Mouse (Mus musculus) midbrain, postnatal 0 days (tissue): ENCODE data around the gene Cmtm3. TPM values are rescaled to one million over a fixed set of nuclear protein-coding genes. Genes with fewer than 3 reads are reported as not detected.

Source experiments
- ATAC-seq: fragments of 200-750 bp; cut with Nextera tagmentation; 2 replicates; pipeline ENCODE4 v1.8.0; 2017; ENCODE audit warnings: moderate number of reproducible peaks, mild to moderate bottlenecking, moderate TSS enrichment, moderate library complexity; ENCODE audit not compliant: low FRiP score
- DNase-seq: peaks from one replicate; pipeline ENCODE4 v3.0.0-alpha.2; 2015; ENCODE audit warnings: low spot score
- H3K27ac ChIP-seq: fragments of 300-500 bp; sonication (generic); 2 replicates; pipeline ENCODE4 v1.5.1; 2014; ENCODE audit warnings: low read depth, mild to moderate bottlenecking, low read length, mixed read lengths
- H3K27me3 ChIP-seq: fragments of 300-500 bp; sonication (generic); 2 replicates; pipeline ENCODE4 v1.6.1; 2014; ENCODE audit warnings: low read length, control low read depth, mixed read lengths; ENCODE audit not compliant: insufficient read depth
- H3K36me3 ChIP-seq: fragments of 300-500 bp; sonication (generic); 2 replicates; pipeline ENCODE4 v1.6.1; 2014; ENCODE audit warnings: low read length, control low read depth, mixed read lengths; ENCODE audit not compliant: insufficient read depth
- H3K4me1 ChIP-seq: fragments of 300-500 bp; sonication (generic); 2 replicates; pipeline ENCODE4 v1.6.1; 2014; ENCODE audit warnings: mild to moderate bottlenecking, control low read depth, antibody characterized with exemption, low read length, mixed read lengths; ENCODE audit not compliant: insufficient read depth
- H3K4me2 ChIP-seq: fragments of 300-500 bp; sonication (generic); 2 replicates; pipeline ENCODE4 v1.6.1; 2014; ENCODE audit warnings: low read depth, mild to moderate bottlenecking, low read length, mixed read lengths; ENCODE audit not compliant: poor library complexity, severe bottlenecking
- H3K4me3 ChIP-seq: fragments of 300-500 bp; sonication (generic); 2 replicates; pipeline ENCODE4 v1.5.1; 2014; ENCODE audit warnings: low read depth, mild to moderate bottlenecking, low read length, moderate library complexity
- H3K9ac ChIP-seq: fragments of 300-500 bp; sonication (generic); replicated peaks from 2 replicates; pipeline ENCODE4 v1.6.1; 2014; ENCODE audit warnings: mild to moderate bottlenecking, low read length, moderate library complexity, mixed read lengths; ENCODE audit not compliant: poor library complexity, severe bottlenecking
- H3K9me3 ChIP-seq: fragments of 300-500 bp; sonication (generic); 2 replicates; pipeline ENCODE4 v1.6.1; 2016; ENCODE audit warnings: low read length, control low read depth
- CTCF ChIP-seq: IDR thresholded peaks from 2 replicates; pipeline ENCODE4 v1.5.1; 2016; ENCODE audit warnings: antibody characterized with exemption, mild to moderate bottlenecking
- WGBS: fragments of 180-500 bp; shearing (Covaris S2); extraction: QIAGEN DNeasy Blood & Tissue Kit; methylation state at CpG from one replicate; pipeline ENCODE4 v1.1.7; 2014; 5-methylcytosine and 5-hydroxymethylcytosine counted together
- polyA plus RNA-seq: library from polyadenylated mRNA; unstranded; fragments of >200 nt; fragmentation: Nextera tagmentation; extraction: Ambion mirVana; gene quantifications from 2 replicates; pipeline ENCODE4 v1.2.1, GENCODE M21; 2015
- total RNA-seq: library from RNA; depleted of rRNA; stranded (reverse); fragments of >200 nt; gene quantifications from 2 replicates; pipeline ENCODE4 v1.2.3, GENCODE M21; 2014

The Cmtm3 gene
- total and polyA plus RNA-seq, 2 experiments from 2014 or later: 26.0 to 32.1 TPM

GRCm38 (mm10) chr8:104341678-104342077, 2.5 kb downstream of the Cmtm3 start:
- 42% methylated on average over 6 of the region's 6 CpGs for WGBS
- ATAC-seq: 0 out of 2 replicates have a peak, but pooled peaks have one; percentile 5

DNA sequence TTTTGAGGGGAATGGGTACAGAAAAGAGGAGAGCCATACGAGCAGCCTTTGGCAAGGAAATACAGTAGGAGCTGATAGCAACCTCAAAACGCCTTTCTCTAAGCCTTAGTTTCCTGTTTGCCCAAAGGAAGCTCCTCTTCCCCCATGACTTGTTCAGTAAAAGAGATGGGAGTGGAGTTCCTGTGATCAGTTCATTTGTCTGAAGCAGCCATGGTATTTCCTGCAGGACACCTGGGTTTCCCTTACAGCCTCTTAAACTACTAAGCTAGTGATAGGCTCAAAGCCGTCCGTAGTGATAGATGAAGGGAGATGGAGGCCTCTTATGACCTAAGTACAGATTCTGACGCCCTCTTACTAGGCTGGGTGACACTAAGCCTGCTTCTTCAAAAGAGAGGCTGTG, 3.2 kb downstream of the Cmtm3 start:
- Histone ChIP-seq H3K4me1 (no peaks in the 10 kb centered on the region), H3K4me2 (no peak overlapping the region), H3K27ac (no peak overlapping the region), H3K36me3 (0 out of 2 replicates have a peak, but pooled peaks cover 2% of the 10 kb centered on the region), H3K27me3 (no peaks in the 10 kb centered on the region), H3K9ac (no peak overlapping the region), H3K4me3 (no peak overlapping the region), H3K9me3 (no peaks in the 10 kb centered on the region)
- no peak for TF ChIP-seq CTCF
- WGBS: 93% methylated on average over 5 of the region's 5 CpGs
- DNase-seq (no peak), ATAC-seq (no peak)

More at GRCm38 (mm10) chr8:104341678-104342077, 2.5 kb downstream of the Cmtm3 start:
- H3K36me3 ChIP-seq: 0 out of 2 replicates have a peak, but pooled peaks cover 2% of the 10 kb centered on the region
- no peaks in the 10 kb centered on the region for H3K4me1 ChIP-seq
- peak overlapping the region; percentile 59; the same call in 1 of the 2 replicates for H3K4me3 ChIP-seq
- no peak overlapping the region for H3K9ac ChIP-seq
- no peaks in the 10 kb centered on the region for H3K27me3 ChIP-seq
- H3K9me3 ChIP-seq: no peaks in the 10 kb centered on the region
- DNase-seq: no peak
- TF ChIP-seq CTCF: no peak
- peak overlapping the region; percentile 89 for H3K4me2 ChIP-seq
- no peak overlapping the region for H3K27ac ChIP-seq

DNA sequence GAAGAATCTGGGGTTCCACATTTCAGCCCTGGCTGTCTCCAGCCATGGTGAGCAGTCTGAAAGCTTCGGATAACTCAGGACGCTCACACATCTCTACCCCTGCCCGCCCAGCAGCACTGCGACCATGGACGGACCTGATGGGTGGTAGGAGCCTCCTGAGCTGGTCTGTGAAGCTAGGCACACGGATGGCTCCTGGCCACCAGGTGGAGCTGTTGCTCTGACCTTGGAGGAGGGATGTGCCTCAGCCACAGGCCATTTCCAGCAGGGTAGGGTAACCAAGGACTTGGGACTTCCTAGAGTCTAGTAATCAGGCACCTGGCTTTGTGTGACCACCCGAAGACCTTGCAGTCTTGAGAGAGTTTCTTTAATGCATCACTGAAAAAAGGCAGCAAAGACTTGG, 4.7 kb downstream of the Cmtm3 start:
- Histone ChIP-seq H3K4me2 (no peak overlapping the region), H3K4me1 (no peaks in the 10 kb centered on the region), H3K9ac (no peak overlapping the region), H3K4me3 (no peak overlapping the region), H3K9me3 (no peaks in the 10 kb centered on the region), H3K27me3 (no peaks in the 10 kb centered on the region), H3K27ac (no peak overlapping the region), H3K36me3 (0 out of 2 replicates have a peak, but pooled peaks cover 2% of the 10 kb centered on the region)
- DNase-seq (peak; percentile 87), ATAC-seq (0 out of 2 replicates have a peak, but pooled peaks have one; percentile 18)
- peak; percentile 93 for TF ChIP-seq CTCF
- WGBS: 10% methylated on average over 7 of the region's 7 CpGs

- Histone ChIP-seq H3K4me3 (no peak overlapping the region), H3K9me3 (no peaks in the 10 kb centered on the region), H3K4me1 (no peaks in the 10 kb centered on the region), H3K27ac (no peak overlapping the region), H3K36me3 (0 out of 2 replicates have a peak, but pooled peaks cover 2% of the 10 kb centered on the region), H3K9ac (no peak overlapping the region), H3K4me2 (no peak overlapping the region), H3K27me3 (no peaks in the 10 kb centered on the region)
- DNase-seq (no peak), ATAC-seq (no peak)
- WGBS: 89% methylated on average over 5 of the region's 5 CpGs
- no peak for TF ChIP-seq CTCF
Observed at GRCm38 (mm10) chr8:104344622-104345021, 5.4 kb downstream of the Cmtm3 start.

DNA sequence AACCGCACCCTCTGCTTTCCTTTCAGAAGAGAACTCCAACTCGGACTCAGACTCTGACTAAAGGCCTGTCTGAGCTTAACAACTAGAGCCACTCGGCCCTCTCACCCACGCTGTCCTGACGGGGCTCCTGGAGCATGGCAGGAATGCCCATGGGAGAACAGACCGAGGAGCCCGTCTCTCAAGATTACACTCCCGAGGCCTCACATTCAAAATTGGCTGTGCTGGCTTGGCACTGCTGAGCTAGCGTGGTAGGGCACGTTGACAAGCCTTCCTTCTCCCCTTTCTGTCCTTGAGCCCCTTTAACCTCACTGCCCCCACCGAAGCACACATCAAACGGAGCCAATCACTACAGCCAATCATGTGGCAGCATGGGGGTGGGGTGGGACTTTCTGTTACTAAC, 7.5 kb downstream of the Cmtm3 start:
- H3K36me3 ChIP-seq: peaks cover 6% of the 10 kb centered on the region; the same call in 1 of the 2 replicates
- 57% methylated on average over 12 of the region's 12 CpGs for WGBS
- H3K9me3 ChIP-seq: no peaks in the 10 kb centered on the region
- H3K27me3 ChIP-seq: no peaks in the 10 kb centered on the region
- H3K27ac ChIP-seq: no peak overlapping the region
- DNase-seq (no peak), ATAC-seq (no peak)
- no peak for TF ChIP-seq CTCF
- H3K4me1 ChIP-seq: no peaks in the 10 kb centered on the region
- no peak overlapping the region for H3K4me3 ChIP-seq
- H3K4me2 ChIP-seq: no peak overlapping the region
- H3K9ac ChIP-seq: no peak overlapping the region

- Histone ChIP-seq H3K4me3 (no peak overlapping the region), H3K4me1 (no peaks in the 10 kb centered on the region), H3K27me3 (no peaks in the 10 kb centered on the region), H3K9me3 (no peaks in the 10 kb centered on the region), H3K27ac (no peak overlapping the region), H3K9ac (no peak overlapping the region), H3K4me2 (no peak overlapping the region), H3K36me3 (peaks cover 6% of the 10 kb centered on the region; the same call in 1 of the 2 replicates)
- WGBS: 83% methylated on average over 5 of the region's 5 CpGs
- TF ChIP-seq CTCF: no peak
- no peak for DNase-seq
- ATAC-seq: no peak
Observed at GRCm38 (mm10) chr8:104348971-104349370, 9.8 kb downstream of the Cmtm3 start.
